8 mouse cellular contexts compared by ENCODE assay signal in the genomic region with DNA sequence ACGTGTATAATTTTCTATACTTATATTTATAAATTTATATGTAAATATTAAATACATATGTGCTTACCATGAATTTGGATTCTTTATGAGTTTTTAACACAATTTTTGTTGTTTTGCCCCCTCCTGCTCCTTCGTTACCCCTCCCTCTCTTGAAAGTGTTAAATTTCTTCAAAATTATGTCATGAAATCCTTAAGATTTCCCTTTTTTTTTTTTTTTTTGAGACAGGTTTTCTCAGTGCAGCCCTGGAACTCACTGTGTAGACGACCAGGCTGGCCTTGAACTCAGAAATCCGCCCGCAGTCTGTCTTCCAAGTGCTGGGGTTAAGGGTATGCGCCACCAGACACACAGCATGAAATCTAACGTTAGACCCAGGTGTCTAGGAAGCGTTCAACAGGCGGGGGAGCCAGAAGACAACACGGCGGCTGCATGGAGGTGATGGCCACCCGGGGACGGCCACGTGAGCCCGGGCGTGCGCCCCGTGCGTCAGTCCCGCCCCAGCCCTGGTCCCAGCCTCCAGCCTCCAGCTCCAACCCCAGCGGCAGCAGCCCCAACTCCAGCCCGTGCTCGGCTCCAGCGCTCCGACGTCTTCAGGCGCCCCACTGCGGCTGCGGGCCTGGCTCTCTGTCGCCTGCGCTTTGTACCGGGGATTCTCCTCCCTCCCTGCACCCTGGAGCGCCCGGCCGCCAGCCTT. TPM values are rescaled to one million over a fixed set of nuclear protein-coding genes. Genes with fewer than 3 reads are reported as not detected.
DNase-seq lines count a peak whose midpoint lies in the region; ATAC-seq and TF ChIP-seq lines count a peak whose summit lies in the region.

A gene (plus strand): TSS at position 487 of the 692 bp plus-strand sequence.

- peak within 1 kb of the TSS; percentile 93 for H3K9ac ChIP-seq in MEL (ENCODE audit: control insufficient read depth, low read depth, low read length, poor library complexity, severe bottlenecking)
- H3K9ac ChIP-seq in forebrain, embryonic 13.5 days = peak within 1 kb of the TSS; percentile 86
- H3K9ac ChIP-seq in heart, postnatal 0 days (replicated peaks; ENCODE audit: low read depth, low read length) = peak within 1 kb of the TSS; percentile 80
- H3K9ac ChIP-seq in liver, postnatal 0 days (replicated peaks) = peak within 1 kb of the TSS; percentile 87
- peak within 1 kb of the TSS; percentile 90 for H3K9ac ChIP-seq in neural tube, embryonic 15.5 days (replicated peaks)

- no peak for TF ChIP-seq EP300 in MEL (IDR thresholded peaks at IDR 0.05; ENCODE audit: low read depth in 1 of 2, low read length in 2 of 2)
- no peak for TF ChIP-seq EP300 in heart, postnatal 0 days (IDR thresholded peaks at IDR 0.05; ENCODE audit: low read depth)
- TF ChIP-seq EP300 in liver, postnatal 0 days (IDR thresholded peaks at IDR 0.05; ENCODE audit: low read depth) = no peak

- H3K36me3 ChIP-seq in MEL (ENCODE audit: control insufficient read depth in 1 of 2, insufficient read depth in 2 of 2, low read length in 2 of 2) = no peaks in the 10 kb centered on the region; a peak in 1 of 4 replicates
- H3K36me3 ChIP-seq in forebrain, embryonic 13.5 days (ENCODE audit: poor library complexity, severe bottlenecking) = peaks cover 3% of the 10 kb centered on the region; the same call in 1 of the 2 replicates
- 0 out of 2 replicates have a peak, but pooled peaks cover 2% of the 10 kb centered on the region for H3K36me3 ChIP-seq in heart, postnatal 0 days (replicated peaks; ENCODE audit: control insufficient read depth, insufficient read depth, low read length)
- peaks cover 13% of the 10 kb centered on the region for H3K36me3 ChIP-seq in liver, postnatal 0 days (replicated peaks; ENCODE audit: insufficient read depth, low read length)
- H3K36me3 ChIP-seq in neural tube, embryonic 15.5 days = no peaks in the 10 kb centered on the region
- H3K36me3 ChIP-seq in thymus, adult 2 months (ENCODE audit: control insufficient read depth, insufficient read depth, low read length) = no peaks in the 10 kb centered on the region

- H3K4me3 ChIP-seq in MEL (ENCODE audit: control insufficient read depth in 1 of 2, insufficient read depth in 1 of 2, low read depth in 2 of 2, low read length in 2 of 2) = peak within 1 kb of the TSS; percentile 56 to 63
- peak within 1 kb of the TSS; percentile 73 for H3K4me3 ChIP-seq in forebrain, embryonic 13.5 days
- H3K4me3 ChIP-seq in heart, postnatal 0 days (ENCODE audit: low read depth, low read length) = peak within 1 kb of the TSS; percentile 82
- H3K4me3 ChIP-seq in liver, postnatal 0 days (ENCODE audit: low read depth, low read length) = peak within 1 kb of the TSS; percentile 83
- peak within 1 kb of the TSS; percentile 84 for H3K4me3 ChIP-seq in neural tube, embryonic 15.5 days (replicated peaks)
- H3K4me3 ChIP-seq in thymus, adult 2 months (ENCODE audit: control insufficient read depth, insufficient read depth, low read length) = peak within 1 kb of the TSS; percentile 82

- H3K4me1 ChIP-seq in MEL (ENCODE audit: control insufficient read depth in 1 of 2, insufficient read depth in 2 of 2, low read length in 2 of 2) = peaks cover 0 to 8% of the 10 kb centered on the region in 2 experiments; a peak in 1 of 4 replicates
- peaks cover 20% of the 10 kb centered on the region for H3K4me1 ChIP-seq in forebrain, embryonic 13.5 days
- H3K4me1 ChIP-seq in heart, postnatal 0 days (ENCODE audit: control insufficient read depth, insufficient read depth) = peaks cover 19% of the 10 kb centered on the region
- peaks cover 22% of the 10 kb centered on the region for H3K4me1 ChIP-seq in liver, postnatal 0 days (ENCODE audit: insufficient read depth)
- peaks cover 21% of the 10 kb centered on the region for H3K4me1 ChIP-seq in neural tube, embryonic 15.5 days
- H3K4me1 ChIP-seq in thymus, adult 2 months (replicated peaks; ENCODE audit: control insufficient read depth, insufficient read depth, low read length) = peaks cover 21% of the 10 kb centered on the region

- TF ChIP-seq RAD21 in MEL (IDR thresholded peaks at IDR 0.05; ENCODE audit: low read depth, low read length) = peak; percentile 40

- no peaks in the 10 kb centered on the region for H3K27me3 ChIP-seq in MEL (ENCODE audit: control insufficient read depth in 1 of 2, insufficient read depth in 2 of 2, low read length in 2 of 2)
- peaks cover 5% of the 10 kb centered on the region; the same call in 1 of the 2 replicates for H3K27me3 ChIP-seq in forebrain, embryonic 13.5 days
- H3K27me3 ChIP-seq in heart, postnatal 0 days (ENCODE audit: control insufficient read depth, insufficient read depth, low read length) = no peaks in the 10 kb centered on the region
- H3K27me3 ChIP-seq in liver, postnatal 0 days (ENCODE audit: insufficient read depth, low read length) = no peaks in the 10 kb centered on the region
- no peaks in the 10 kb centered on the region for H3K27me3 ChIP-seq in neural tube, embryonic 15.5 days (replicated peaks)
- H3K27me3 ChIP-seq in thymus, adult 2 months (ENCODE audit: control insufficient read depth, insufficient read depth, low read length) = no peaks in the 10 kb centered on the region

- 4% methylated on average over 34 of the region's 35 CpGs for WGBS in forebrain, embryonic 13.5 days
- 4% methylated on average over 33 of the region's 35 CpGs for WGBS in heart, postnatal 0 days
- WGBS in liver, postnatal 0 days (ENCODE audit: insufficient replicate concordance) = 4% methylated on average over 32 of the region's 35 CpGs
- WGBS in neural tube, embryonic 15.5 days = 4% methylated on average over 33 of the region's 35 CpGs
- 5% methylated on average over 35 of the region's 35 CpGs for WGBS in thymus, adult 2 months

- H3K9me3 ChIP-seq in MEL (replicated peaks; ENCODE audit: insufficient read depth, low read length) = no peaks in the 10 kb centered on the region
- H3K9me3 ChIP-seq in forebrain, embryonic 13.5 days (replicated peaks) = no peaks in the 10 kb centered on the region
- H3K9me3 ChIP-seq in heart, postnatal 0 days (replicated peaks; ENCODE audit: control insufficient read depth, low read length) = no peaks in the 10 kb centered on the region
- H3K9me3 ChIP-seq in liver, postnatal 0 days (ENCODE audit: low read length) = no peaks in the 10 kb centered on the region
- no peaks in the 10 kb centered on the region for H3K9me3 ChIP-seq in neural tube, embryonic 15.5 days (replicated peaks)

- DNase-seq in MEL (ENCODE audit: low read depth, low spot score) = peak; percentile 96
- DNase-seq in heart, postnatal 0 days (ENCODE audit: low spot score) = peak; percentile 86
- DNase-seq in kidney, postnatal 4 days = peak; percentile 87 to 92
- DNase-seq in liver, postnatal 0 days = peak; percentile 92
- peak; percentile 84 for DNase-seq in thymus, adult 2 months

- peak in 2 of 3 experiments; percentile 24 to 36; a peak in 1 of 6 replicates for TF ChIP-seq CTCF in MEL (IDR thresholded peaks at IDR 0.05 in 2 of 3, conservative IDR thresholded peaks at IDR 0.05 in 1 of 3; ENCODE audit: control insufficient read depth in 1 of 3, insufficient read depth in 1 of 3, low read depth in 2 of 3, low read length in 3 of 3, poor library complexity in 1 of 3, severe bottlenecking in 1 of 3)
- TF ChIP-seq CTCF in heart, postnatal 0 days (IDR thresholded peaks at IDR 0.05; ENCODE audit: low read depth) = peak; percentile 39
- TF ChIP-seq CTCF in liver, postnatal 0 days (IDR thresholded peaks at IDR 0.05; ENCODE audit: low read depth) = peak; percentile 82
- TF ChIP-seq CTCF in thymus, adult 2 months (IDR thresholded peaks at IDR 0.05; ENCODE audit: borderline replicate concordance, control insufficient read depth, extremely low read depth, insufficient read depth, low read length, poor library complexity) = no peak

- peak; percentile 81 for ATAC-seq in cerebellum, adult (ENCODE audit: insufficient number of reproducible peaks, low FRiP score, low TSS enrichment)
- peak; percentile 91 for ATAC-seq in forebrain, embryonic 13.5 days
- peak; percentile 94 for ATAC-seq in heart, postnatal 0 days (ENCODE audit: insufficient read depth, low read depth)
- ATAC-seq in liver, postnatal 0 days = peak; percentile 94
- ATAC-seq in neural tube, embryonic 15.5 days (ENCODE audit: low FRiP score) = peak; percentile 95

- TF ChIP-seq POLR2A in MEL (IDR thresholded peaks at IDR 0.05; ENCODE audit: control insufficient read depth in 1 of 2, insufficient read depth in 1 of 2, low read depth in 1 of 2, low read length in 2 of 2, poor library complexity in 1 of 2) = peak in 1 of 2 experiments; percentile 67; a peak in 3 of 4 replicates
- TF ChIP-seq POLR2A in thymus, adult 2 months (IDR thresholded peaks at IDR 0.05; ENCODE audit: control insufficient read depth, extremely low read depth, insufficient read depth, low read length, poor library complexity) = 0 out of 2 replicates have a peak, but pooled peaks have one; percentile 14

- H3K4me2 ChIP-seq in forebrain, embryonic 13.5 days = peak within 1 kb of the TSS; percentile 76
- peak within 1 kb of the TSS; percentile 88 for H3K4me2 ChIP-seq in heart, postnatal 0 days (ENCODE audit: low read depth, low read length)
- peak within 1 kb of the TSS; percentile 99 for H3K4me2 ChIP-seq in liver, postnatal 0 days (ENCODE audit: low read depth, low read length)
- peak within 1 kb of the TSS; percentile 79 for H3K4me2 ChIP-seq in neural tube, embryonic 15.5 days

- H3K79me2 ChIP-seq in MEL (ENCODE audit: control insufficient read depth, insufficient read depth, low read length, poor library complexity) = peaks cover 16% of the 10 kb centered on the region

- H3K27ac ChIP-seq in MEL (ENCODE audit: control insufficient read depth, low read depth, low read length) = peak within 1 kb of the TSS; percentile 85
- peak within 1 kb of the TSS; percentile 98 for H3K27ac ChIP-seq in forebrain, embryonic 13.5 days
- peak within 1 kb of the TSS; percentile 95 for H3K27ac ChIP-seq in heart, postnatal 0 days (ENCODE audit: low read depth)
- peak within 1 kb of the TSS; percentile 89 for H3K27ac ChIP-seq in liver, postnatal 0 days (ENCODE audit: low read depth)
- peak within 1 kb of the TSS; percentile 95 for H3K27ac ChIP-seq in neural tube, embryonic 15.5 days (replicated peaks)
- H3K27ac ChIP-seq in thymus, adult 2 months (ENCODE audit: control insufficient read depth, insufficient read depth, low read length) = peak within 1 kb of the TSS; percentile 87

TF ChIP-seq in MEL, 35 proteins besides CTCF, POLR2A, EP300 and RAD21 (continues in another document):
- peak; percentile 38; the same call in 1 of the 2 replicates for TF ChIP-seq HCFC1 (IDR thresholded peaks at IDR 0.05; ENCODE audit: low read depth, low read length)

RNA-seq across cellular contexts. Expression of the gene that starts here (rescaled TPM):
- total RNA-seq in MEL (2012; rRNA removed) = 56.1 and 69.2 TPM in 2 replicates
- 10 to 100 TPM in 1 of 2 experiments, not detected in 1; 56.2 TPM for polyA plus RNA-seq in MEL (2012; ENCODE audit: insufficient read depth in 1 of 2, insufficient read length in 2 of 2, low read depth in 1 of 2, low replicate concordance in 2 of 2, missing spikeins in 1 of 2)
- 19.2 and 22.0 TPM in 2 replicates for polyA plus RNA-seq in forebrain, embryonic 13.5 days (2015; fragmentation: Nextera tagmentation; extraction: Ambion mirVana)
- 31.9 and 48.2 TPM in 2 replicates for total RNA-seq in heart, postnatal 0 days (2014; rRNA removed; ENCODE audit: low replicate concordance)
- polyA plus RNA-seq in heart, postnatal 0 days (2015; fragmentation: Nextera tagmentation; extraction: Ambion mirVana) = 22.7 and 23.6 TPM in 2 replicates
- 14.4 and 19.5 TPM in 2 replicates for polyA plus RNA-seq in liver, postnatal 0 days (2015; fragmentation: Nextera tagmentation; extraction: Ambion mirVana)
- 33.5 and 40.6 TPM in 2 replicates for polyA plus RNA-seq in neural tube, embryonic 15.5 days (2015; fragmentation: Nextera tagmentation; extraction: Ambion mirVana)
- polyA plus RNA-seq in thymus, adult 2 months (2012; rRNA removed) = 26.2 and 29.5 TPM in 2 replicates

Comparison
In these comparisons a context has a peak if more than half of its experiments do, and no peak if none do; other contexts are left out.
1. Peak in every context shown above with its lines: DNase-seq, ATAC-seq, H3K4me3 ChIP-seq and H3K27ac ChIP-seq.